Mouse (Mus musculus): Measurements from ENCODE around the gene Adgrd1.

Adgrd1 gene

DNA sequence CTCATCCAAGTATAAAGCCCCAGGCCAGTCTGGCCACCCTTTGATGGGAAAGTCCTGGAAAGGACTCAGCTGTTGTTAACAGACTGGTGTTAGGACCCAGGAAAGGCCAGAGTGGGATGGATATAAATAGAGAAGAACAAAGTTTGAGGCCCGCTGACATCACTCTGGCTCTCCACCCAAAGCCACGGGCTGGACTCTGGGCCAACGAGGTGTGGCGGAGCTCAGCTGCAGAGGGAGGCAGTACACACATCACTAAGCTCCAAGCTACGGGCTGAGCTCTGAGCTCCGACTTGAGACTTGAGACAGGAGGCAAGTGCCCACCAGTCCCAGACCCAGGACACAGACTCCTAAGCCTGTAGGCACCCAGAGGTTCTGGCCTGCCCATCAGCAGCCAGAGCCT, at the start of gene Adgrd1:
Gene Adgrd1 (plus strand): TSS at position 240 of the 400 bp plus-strand sequence.
- peak; percentile 54 for DNase-seq (ENCODE audit: low spot score)

DNA sequence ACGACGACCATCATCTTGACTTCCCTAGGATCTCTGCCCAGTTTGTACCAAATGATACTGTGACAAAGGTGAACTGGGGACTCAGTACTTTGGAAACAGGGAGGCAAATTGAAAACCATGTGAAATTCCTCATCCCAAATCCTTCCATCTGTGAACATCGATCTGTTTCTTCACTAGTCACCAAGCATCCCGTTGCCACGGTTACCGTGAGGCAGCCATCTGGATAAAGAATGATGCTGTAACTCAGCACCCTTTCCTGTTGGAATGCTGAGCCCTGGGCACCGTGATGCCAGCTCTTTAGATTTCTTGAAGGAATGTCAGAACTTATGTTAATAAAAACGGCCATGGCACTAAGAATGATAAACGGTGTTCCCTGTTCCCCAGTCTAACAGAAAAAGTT, 47.2 kb upstream of the Adgrd1 start:
- DNase-seq (ENCODE audit: low spot score) = no peak

DNA sequence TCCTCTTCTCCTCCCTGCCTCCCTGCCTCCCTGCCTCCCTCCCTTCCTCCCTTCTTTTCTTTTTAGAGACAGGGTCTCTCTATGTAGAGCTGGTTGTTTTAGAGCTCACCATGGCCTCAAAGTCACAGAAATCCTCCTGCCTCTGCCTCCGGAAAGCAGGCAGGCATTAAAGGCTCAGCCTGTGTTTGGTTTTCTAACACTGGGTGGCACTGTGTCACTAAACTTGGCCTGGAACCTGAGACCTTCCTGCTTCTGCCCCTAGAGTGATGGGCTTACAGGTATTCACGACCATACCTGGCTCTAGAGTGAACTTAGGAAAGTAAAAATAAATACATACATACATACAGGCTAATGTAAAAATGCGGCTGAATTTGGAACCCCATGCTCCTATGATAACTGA, 44.6 kb upstream of the Adgrd1 start:
- no peak for DNase-seq (ENCODE audit: low spot score)

DNA sequence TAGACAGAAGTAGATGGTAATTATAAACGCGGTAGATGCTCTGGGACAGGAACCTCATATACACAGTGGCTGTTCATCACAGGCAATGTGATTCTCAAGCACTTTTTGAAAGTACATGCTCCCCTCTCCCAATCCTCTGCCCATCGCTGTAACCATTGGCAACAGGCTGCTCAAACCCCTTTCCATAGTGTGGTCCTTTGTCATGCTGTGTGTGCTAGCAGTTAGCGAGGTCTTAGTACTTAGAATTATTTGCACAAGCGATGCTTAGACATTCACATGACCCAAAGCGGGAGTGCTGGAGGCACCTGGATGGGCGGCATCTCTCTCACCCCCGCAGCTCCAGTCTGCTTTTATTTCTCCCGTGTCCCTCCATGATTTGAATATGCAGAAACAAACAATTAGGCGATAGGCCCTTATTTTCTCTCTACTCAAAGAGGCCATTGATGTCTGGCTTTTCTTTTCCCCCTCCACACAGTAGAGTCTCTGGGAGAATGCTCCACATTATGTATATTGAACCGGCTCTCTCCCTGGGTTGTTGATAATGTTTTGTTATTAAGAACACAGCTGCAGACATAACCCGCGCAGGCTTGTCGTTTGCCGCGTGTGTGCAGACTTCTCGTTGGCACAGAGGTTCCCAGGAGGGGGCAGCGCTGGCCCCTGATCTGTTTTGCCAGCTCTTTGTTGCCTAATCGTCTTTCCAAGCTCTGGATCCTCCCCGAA, 43.8 kb upstream of the Adgrd1 start:
- no peak for DNase-seq (ENCODE audit: low spot score)

DNA sequence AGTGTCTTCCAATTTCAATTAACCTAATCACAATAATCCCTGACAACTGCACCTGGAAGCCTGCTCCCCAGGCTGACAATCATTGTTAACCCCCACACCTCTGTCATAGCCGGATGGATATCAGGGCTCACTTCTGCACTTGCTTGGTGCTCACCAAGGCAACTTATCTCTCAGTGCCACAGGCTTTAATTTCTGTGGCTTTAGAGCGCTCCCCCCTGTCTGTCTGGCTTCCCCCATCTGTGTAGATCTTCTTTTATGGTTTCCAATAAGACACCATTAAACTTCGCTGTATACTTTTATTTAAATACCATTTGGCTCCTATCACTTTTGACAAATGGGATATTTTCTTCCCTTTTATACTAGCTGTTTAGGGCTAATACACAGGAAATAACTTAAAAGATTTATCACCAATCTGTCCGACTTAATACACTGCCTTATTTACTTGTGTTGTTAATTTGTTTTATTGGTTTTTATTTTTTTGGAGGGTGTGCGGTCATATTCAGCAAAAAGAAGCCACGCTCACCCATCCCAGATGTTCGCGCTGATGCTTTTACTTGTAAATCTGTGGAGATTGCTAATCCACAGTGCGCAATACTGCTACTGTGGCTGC, 41.8 kb upstream of the Adgrd1 start:
- DNase-seq (ENCODE audit: low spot score) = no peak

DNA sequence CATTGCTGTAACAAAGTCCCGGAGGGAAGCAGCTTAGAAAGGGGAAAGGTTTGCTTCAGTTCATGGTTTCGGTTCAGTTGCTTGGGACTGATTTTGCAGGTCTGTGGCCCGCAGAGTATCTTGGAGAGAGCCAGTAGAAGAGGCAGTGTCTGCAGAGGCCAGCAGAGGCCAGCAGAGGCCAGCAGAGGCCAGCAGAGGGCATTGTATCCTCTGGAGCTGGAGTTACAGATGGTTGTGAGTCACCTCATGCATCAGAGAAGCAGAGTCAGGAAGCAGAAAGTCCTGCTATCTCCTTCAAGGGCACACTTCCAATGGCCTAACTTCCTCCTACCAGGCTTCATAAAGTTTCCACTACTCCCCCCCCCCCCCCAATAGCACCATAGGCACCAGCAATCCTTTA, 37.4 kb upstream of the Adgrd1 start:
- no peak for DNase-seq (ENCODE audit: low spot score)

DNA sequence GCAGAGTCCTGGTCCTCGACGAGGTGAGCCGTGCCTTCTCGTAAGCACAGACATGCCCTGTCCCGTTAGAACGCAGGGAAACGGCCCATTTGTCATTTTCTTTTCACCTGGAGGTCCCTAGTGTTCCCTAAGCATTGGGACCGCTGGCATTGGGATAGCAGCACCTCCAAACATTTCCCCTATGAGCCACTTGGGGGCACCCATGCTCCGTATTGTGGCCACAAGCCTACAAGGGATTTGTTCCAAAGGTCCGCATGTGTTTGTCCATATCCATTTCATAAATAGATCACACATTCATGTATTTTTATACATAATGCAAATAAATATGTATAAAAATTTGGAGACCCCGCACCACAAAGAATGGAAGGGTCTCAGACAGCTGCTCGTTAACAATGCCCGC, 35.0 kb upstream of the Adgrd1 start:
- DNase-seq (ENCODE audit: low spot score) = no peak

DNA sequence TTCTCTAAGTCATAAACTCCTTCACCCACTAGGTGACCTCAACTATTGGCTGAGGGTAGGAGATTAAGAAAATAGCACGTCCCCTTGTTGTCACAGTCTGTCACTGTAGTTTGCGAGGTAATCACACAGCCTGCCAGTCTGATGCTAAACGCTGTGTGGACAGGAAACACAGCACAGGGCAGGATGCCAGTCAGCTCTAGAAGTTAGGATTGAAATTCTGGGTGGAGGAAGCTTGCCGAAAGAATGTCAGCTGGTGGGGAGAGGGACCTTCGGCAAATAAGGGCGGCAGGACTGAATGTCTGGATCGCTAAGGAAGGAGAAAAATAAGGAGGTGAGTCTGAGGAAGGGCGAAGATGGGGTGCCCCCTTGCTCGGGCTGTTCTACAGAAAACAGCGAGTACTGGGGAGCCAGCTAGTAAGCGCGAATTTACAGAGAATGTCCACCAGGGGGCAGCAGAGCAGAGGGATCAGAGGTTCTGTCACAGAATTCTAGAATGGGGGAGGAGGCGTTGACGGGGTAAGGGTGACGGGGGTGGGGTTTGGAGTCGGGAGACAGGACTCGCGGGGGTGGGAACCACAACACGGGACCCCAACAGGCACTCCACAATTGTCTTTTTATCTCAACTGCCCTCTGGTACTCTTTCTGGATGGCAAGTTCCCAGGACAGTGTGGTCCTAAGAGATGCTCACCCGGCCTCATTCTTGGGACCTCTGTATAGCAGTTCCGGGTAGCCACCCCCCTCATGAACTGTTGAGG, 33.3 kb upstream of the Adgrd1 start:
- peak; percentile 54 for DNase-seq (ENCODE audit: low spot score)

DNA sequence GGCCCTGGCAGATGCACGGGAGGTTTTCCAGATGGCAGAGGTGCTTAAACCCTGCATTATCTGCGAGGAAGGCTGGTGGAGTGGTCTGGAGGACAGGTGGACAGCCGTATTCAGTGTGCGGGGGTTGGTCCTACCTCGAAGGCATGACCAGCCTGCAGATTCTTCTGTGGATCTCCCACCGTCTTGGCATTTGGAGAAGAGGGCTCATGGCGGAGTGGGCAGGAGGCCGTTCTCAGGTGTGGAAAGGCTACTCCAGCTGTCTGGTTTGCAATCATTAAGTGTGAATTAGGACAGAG, 32.8 kb upstream of the Adgrd1 start:
- no peak for DNase-seq (ENCODE audit: low spot score)

DNA sequence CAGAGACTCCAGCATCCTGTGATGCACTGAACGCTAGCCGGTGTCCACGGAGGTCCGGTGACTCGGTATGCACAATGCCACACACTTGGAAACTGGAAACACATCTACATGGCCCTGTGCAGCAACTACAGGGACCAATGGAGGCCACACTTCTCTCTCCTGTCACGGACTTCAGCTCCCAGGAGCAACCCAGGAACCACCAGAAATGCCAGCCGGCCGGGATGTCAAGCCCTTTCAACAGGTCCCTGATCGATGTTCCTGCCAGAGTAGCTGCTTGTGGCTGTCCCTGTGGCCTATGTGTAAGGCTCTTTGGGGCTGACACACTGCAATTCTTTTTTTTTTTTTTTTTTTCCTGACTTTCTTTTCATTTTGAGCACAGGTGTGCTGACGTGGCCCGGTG, 32.4 kb upstream of the Adgrd1 start:
- no peak for DNase-seq (ENCODE audit: low spot score)

DNA sequence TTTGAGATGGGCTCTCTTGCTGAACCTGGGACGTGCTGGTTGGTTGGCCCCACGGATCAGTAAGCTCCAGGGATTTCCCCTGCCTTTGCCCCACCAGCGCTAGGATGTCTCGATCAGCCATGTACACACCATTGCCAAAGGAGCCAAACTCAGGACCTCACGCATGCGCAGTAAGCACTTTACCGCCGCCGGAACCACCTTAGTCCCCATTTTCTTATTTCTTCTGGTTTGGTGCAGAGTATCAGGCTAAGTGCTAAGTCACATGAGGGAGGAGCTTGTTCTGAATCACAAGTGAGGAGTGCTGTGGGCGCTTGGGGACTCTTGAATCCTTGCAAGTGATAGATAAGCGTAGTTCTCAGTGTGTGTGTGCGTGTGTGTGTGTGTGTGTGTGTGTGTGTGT, 31.2 kb upstream of the Adgrd1 start:
- DNase-seq (ENCODE audit: low spot score) = no peak

DNA sequence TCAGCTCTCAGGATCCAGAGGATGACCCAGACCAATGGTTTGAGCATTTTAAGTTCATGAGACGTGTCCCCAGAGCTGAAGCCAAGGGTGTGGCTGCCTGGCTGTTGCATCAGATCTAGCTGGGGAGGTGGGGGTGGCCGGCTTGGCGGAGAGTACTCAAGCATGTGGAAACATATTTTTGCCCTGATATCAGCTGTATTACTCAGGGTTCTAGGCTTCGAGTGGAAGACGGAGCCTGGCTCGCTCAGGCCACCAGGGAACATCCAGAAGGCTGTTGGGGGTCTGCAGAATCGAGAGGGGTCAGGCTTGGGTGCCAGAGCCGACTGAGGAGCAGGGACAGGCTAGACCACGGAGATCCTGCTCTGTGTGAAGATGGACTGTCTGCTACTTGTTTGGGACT, 30.6 kb upstream of the Adgrd1 start:
- DNase-seq (ENCODE audit: low spot score) = no peak

DNA sequence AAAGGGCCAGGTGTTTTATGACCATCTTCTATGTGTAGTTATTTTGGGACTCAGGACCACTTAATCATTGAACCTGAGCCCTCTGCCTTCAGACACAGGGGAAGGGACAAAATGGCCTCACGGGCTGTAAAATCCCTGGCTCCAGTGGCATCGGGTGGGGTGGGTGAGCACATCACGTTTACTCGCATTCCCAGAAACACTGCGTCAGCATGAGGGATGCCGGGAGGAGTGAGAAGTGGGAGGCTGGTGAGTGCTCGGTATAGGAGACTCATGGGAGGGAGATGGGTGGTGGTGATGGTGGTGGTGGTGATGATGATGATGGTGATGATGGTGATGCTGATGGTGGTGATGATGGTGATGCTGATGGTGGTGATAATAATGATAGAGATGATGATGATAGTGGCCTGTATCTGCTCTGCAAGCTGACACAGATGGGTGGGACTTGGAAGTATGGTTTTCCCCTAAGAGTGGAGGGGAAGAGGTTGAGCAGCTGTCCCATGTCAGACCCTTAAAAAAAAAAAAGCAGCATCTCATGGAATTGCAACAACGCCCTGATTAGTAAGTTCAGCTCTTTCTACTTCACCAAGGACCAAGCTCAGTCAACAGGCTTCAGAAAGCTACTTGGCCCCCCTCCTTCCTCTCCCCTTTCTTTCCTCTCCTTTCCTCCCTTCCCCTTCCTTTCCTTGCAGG, 29.9 kb upstream of the Adgrd1 start:
- no peak for DNase-seq (ENCODE audit: low spot score)

DNA sequence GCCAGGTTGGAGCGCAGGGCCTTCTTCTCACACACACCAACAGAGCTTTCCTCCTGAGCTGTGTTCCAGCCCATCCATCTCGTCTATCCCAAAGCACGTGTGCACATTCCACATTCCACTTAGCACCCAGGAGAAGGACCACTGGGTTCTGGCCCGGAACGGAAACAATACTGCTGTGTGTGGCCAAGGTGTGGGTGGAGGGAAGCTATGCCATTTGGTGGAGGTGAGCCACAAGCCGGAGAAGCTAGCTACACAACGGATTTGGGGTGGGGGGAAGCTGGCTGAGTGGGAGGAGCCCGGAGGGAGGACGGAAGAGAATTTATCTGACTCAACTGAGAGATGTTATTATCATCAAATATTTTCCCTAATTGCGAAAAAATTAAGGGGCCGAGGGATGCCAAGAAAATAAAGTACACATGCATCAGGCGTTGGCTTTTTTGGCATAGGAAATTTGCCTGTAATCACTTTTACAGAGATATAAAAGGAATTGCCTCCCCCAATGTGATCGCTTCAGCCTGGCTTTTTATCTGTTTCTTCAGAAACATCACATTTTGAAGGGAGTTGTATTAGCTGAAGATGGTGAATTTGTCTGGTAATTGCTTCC, 29.2 kb upstream of the Adgrd1 start:
- DNase-seq (ENCODE audit: low spot score) = no peak

DNA sequence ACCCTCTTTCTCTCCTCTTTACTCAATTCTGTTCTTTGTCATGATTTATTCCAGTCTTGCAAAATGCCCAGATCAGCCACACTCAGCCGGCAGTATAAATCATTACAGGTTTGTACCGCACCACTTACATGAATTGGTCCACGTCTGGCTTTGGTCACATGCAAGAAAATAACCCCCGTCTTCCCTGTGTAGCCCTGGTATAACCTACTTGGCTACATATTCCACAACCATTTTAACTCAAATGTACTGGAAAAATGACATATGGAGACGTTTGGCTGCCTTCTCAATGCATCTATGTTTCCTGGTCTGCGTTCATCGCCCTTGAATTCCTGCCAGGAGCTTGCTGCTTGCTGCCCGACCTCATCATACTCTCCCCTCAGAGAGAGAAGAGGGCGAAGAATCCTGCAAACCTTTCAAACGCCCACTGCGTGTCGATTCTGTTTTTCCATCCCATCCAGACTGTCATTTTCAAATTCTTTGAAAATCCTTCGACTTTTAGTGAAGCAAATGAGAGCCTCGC, 24.7 kb upstream of the Adgrd1 start:
- no peak for DNase-seq (ENCODE audit: low spot score)

DNA sequence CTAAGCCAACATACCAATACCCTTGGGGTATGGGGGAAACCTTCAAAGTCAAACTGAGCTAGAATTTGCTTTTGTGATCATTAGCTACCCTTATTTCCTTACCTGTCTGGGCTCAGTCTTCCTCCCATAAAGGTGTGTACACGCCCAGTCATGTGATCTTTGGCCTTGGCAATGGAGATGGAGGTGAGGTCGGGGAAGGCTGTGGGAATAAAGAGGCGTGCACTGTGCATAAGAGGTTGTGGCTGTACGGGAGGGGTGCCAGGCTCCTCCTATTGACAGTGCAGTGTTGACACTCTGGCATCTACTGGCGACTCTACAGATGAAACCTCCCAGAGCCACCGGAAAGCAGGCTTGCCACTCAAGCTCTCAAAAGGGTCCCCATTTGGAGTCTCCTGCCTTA, 23.1 kb upstream of the Adgrd1 start:
- no peak for DNase-seq (ENCODE audit: low spot score)

DNA sequence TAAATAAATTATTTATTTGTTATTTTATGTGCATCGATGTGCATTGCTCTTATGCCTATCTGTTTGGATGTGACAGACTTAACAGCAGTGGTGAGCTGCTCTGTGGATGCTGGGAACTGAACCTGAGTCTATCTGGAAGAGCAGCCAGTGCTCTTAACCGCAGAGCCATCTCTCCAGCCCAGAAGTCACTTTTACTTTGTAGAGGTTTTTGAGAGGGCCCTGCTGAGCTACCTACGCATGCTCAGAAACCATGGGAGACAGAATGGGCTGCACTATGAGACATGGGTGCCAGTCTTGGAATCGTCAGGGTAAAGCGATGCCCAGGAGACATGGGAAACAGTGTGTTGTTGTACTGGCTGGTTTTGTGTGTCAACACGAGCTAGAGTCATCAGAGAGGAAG, 20.5 kb upstream of the Adgrd1 start:
- DNase-seq (ENCODE audit: low spot score) = no peak

DNA sequence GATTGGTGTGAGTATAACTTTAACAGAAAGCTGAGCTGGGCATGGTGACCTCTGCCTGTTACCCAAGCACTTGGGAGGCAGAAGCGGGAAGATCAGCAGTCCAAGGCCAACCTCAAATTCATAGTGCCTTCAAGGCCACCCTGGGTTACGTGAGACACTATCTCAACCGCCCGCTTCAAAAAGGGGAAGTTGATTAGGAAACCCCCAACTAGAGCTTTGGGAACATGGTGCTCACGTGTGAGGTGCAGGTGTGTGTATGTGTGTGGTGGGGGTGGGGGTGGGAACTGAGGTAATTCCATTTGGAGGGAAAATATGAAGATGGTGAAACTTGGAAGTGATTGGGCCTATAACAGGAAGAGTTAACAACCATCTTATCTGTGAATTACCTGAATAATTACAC, 19.3 kb upstream of the Adgrd1 start:
- DNase-seq (ENCODE audit: low spot score) = no peak

DNA sequence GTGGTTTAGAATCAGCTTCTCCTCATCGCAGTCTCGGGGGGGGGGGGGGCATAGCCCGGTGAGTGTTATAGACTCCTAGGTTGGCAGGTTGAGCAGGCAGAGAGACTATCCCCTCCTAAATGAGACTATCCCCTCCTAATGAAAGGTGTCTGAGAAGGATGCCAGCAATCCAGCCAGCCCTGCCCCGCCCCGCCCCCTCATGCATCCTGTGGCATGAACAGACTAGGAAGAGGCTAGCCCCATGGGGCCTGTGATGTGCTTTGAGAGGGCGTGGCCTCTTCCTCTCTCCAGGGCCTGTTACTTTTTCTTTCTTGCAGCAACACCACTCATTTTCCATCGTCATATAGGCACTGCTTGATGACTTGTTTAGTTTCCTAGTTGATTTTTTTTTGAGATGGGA, 15.0 kb upstream of the Adgrd1 start:
- no peak for DNase-seq (ENCODE audit: low spot score)

DNA sequence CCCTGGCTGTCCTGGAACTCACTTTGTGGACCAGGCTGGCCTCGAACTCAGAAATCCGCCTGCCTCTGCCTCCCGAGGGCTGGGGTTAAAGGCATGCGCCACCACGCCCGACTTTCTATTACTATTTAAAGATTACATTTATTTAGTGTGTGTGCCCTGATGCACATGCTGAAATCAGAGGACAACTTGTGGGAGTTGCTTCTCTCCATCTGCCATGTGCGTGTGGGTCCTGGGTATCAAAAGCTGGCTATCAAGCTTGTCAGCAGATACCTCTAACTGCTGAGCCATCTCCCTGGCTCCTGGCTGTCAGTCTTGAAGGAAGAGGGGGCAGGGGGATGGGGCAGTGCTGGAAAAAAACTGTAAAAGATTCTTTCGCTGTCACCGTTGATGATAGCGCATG, 11.4 kb upstream of the Adgrd1 start:
- no peak for DNase-seq (ENCODE audit: low spot score)

DNA sequence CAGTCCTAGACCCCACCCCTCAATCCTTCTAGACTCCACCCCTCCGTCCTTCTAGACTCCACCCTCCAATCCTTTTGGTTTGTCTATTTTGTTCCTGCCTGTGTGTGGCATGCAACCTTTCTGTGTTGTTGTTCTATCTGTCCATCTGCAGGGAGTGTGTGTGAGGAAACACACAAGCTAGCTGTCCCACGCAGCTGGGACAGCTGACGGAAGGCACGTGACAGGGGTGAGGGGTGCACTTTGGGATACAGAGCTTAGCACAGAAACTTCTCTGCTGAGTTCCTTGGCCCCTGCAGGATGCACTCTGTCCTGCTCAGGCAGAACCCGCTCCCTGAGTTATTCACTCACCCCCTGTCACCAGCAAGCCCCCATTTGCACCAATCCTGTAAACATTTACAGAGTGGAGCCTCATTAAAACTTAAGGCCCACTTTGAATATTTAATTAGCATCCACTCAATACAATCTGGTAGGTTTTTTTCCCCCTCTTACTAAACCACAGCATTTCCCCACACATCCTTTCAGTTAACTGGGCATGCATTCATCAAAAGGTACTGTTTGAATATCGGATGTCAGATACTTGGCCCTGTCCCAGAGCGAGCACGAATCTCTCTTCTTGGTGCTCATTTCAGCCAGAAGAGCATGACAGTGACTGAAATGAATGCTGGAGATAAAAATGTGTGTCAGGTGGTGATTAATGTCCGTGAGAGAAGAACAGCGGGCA, 4.0 kb upstream of the Adgrd1 start:
- DNase-seq (ENCODE audit: low spot score) = no peak

DNA sequence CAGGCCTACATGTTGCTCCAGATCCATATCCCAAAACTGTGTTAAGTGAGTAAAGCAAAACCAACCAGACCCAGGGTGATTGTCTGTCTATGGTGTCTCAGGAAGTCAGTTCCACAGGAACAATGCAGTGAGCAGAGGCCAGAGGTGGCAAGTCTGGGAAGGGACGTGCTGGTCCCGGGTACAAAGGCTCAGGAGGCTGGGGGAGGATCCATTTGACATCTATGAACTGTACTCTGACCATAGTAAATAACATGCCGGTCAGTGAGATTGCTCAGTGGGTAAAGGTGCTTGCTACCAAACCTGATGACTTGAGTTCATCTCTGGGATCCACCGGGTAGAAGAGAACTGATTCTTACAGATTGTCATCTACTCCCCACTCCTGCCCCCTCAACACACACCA, 3.4 kb upstream of the Adgrd1 start:
- no peak for DNase-seq (ENCODE audit: low spot score)
